Mouse (Mus musculus) stomach, adult 2 months (tissue): Measurements from ENCODE around the gene Otoa. TPM values are rescaled to one million over a fixed set of nuclear protein-coding genes. Genes with fewer than 3 reads are reported as not detected.

Experiments
- polyA plus RNA-seq: library from polyadenylated mRNA; depleted of rRNA; stranded (reverse); fragments of >200 nt; gene quantifications from 2 replicates; pipeline ENCODE4 v1.2.3, GENCODE M21; 2012; rRNA removed

The Otoa gene
- 0.02 and 0.11 TPM in 2 replicates for polyA plus RNA-seq

DNA sequence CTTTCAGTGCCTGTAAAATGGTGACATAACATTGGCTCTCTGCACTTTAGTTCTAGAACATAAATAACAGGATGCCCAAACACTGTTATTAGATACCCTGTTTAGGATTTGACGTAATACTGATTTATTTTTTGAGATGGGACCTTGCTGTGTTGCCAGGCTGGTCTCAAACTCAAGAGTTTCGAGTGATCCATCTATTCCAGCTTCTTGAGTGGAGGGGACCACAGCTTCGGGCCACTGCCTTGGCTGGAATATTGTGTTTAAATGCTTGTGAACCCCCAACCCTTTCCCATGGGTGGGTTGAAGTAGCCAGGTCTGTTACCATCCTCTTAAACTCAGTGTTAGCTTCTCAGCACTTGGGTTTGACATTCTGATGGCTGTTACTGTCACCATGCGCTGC lies at the start of gene Otoa:
Gene Otoa (plus strand): TSS at position 301 of the 400 bp plus-strand sequence.

DNA sequence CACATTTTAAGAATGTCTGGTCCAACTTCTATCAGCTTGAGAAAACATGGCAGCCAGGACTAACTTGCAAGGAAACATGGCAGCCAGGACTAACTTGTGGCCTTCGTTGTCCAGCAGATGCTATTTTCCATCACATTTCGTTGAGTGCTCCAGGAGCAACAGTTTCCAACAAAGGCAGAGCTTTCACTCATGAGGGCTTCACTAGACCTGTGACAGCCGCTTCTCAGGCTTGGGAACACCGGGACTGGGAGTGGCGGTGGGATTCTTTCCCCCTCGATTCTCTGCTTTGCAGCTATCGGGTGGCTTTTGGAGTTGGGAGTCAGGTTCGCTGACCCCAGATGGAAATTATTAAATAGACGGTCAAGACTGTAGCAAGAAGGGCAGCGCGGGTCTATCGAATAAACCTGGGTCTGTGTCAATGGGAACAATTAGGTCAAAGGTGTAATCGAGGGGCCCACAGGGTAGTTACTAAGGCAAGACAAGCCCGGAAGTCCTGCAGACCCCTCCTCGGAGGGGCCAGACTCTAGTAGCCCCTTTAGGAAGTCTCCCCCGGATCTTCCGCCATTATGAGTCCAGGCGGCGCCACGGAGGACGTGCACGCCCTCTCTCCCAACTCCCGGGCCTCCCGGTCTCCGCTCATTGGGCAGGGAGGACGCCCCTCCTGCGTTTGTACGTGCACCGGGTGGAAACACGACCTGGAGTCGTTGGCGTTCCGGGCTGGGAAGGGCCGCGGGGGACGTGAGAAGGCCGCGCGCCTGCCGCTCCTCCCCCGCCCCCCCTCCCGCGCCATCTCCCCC lies 47.4 kb upstream of the Otoa start, which contains the start of gene Mettl9:
Gene Mettl9 (plus strand): TSS at position 590 of the 797 bp plus-strand sequence.

DNA sequence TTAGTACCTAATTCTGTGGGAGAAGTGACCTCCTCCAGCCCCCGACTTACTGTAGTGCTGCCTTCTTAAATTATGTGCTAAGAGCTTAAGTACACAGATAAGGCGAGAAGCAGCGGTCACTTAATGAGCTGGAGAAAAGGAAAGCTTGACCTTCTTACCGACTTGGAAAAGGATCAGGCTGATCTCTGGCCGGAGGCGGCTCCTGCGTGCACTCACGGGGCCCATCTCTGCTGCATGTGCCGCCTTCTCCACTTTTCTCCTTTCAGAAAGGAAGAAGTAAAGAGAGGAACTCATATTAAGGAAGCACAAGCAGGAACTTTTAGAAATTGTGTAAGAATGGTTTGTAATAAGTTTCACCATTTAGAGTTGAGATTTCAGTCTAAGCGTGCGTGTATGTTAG lies 7.2 kb upstream of the Otoa start, which contains the start of gene Igsf6:
Gene Igsf6 (minus strand): TSS at position 292 of the 400 bp plus-strand sequence.

Other genes starting within 250 kb of the Otoa start
- gene Eef2k, start 238.8 kb upstream of the Otoa start, polyA plus RNA-seq = 9.4 and 13.1 TPM in 2 replicates
- 6.7 and 6.9 TPM in 2 replicates for gene Polr3e, start 163.9 kb upstream of the Otoa start, polyA plus RNA-seq
- 4.5 and 8.5 TPM in 2 replicates for gene Cdr2, start 99.3 kb upstream of the Otoa start, polyA plus RNA-seq
- 0.13 and 0.23 TPM in 2 replicates for gene Mfsd13b, start 99.1 kb upstream of the Otoa start, polyA plus RNA-seq
- 7.1 and 20.9 TPM in 2 replicates for gene Mettl9, start 47.2 kb upstream of the Otoa start, polyA plus RNA-seq
- 0.10 and 0.19 TPM in 2 replicates for gene Igsf6, start 7.1 kb upstream of the Otoa start, polyA plus RNA-seq